Mouse (Mus musculus): ENCODE results near the gene Arl9. TPM values are rescaled to one million over a fixed set of nuclear protein-coding genes. Genes with fewer than 3 reads are reported as not detected.

Gene Arl9
- polyA plus RNA-seq (2012; ENCODE audit: low replicate concordance): not detected in 2 replicates

GRCm38 (mm10) chr5:77004051-77004821, at the start of gene Arl9:
Arl9 (plus strand) TSS chr5:77004055.

GRCm38 (mm10) chr5:76974554-76975285, 29.1 kb upstream of the Arl9 start, which contains the start of gene Srp72:
Srp72 (plus strand) TSS chr5:76974683.

GRCm38 (mm10) chr5:77015544-77016482, 12.0 kb downstream of the Arl9 start, which contains the start of gene Thegl:
Thegl (plus strand) TSS chr5:77016023.

Other genes with a start within 250 kb of the Arl9 start
- gene Aasdh, start 98.5 kb upstream of the Arl9 start, polyA plus RNA-seq (2012; ENCODE audit: low replicate concordance): 2.7 and 4.0 TPM in 2 replicates
- 8.4 and 12.2 TPM in 2 replicates for gene Paics, start 52.7 kb upstream of the Arl9 start, polyA plus RNA-seq (2012; ENCODE audit: low replicate concordance)
- gene Ppat, start 52.5 kb upstream of the Arl9 start, polyA plus RNA-seq (2012; ENCODE audit: low replicate concordance): 4.8 and 6.5 TPM in 2 replicates
- gene Srp72, start 29.4 kb upstream of the Arl9 start, polyA plus RNA-seq (2012; ENCODE audit: low replicate concordance): 27.4 and 54.1 TPM in 2 replicates
- gene Thegl, start 12.0 kb downstream of the Arl9 start, polyA plus RNA-seq (2012; ENCODE audit: low replicate concordance): 0.08 and 0.28 TPM in 2 replicates
- 12.5 and 26.2 TPM in 2 replicates for gene Hopx, start 111.1 kb downstream of the Arl9 start, polyA plus RNA-seq (2012; ENCODE audit: low replicate concordance)
- gene Spink2, start 207.4 kb downstream of the Arl9 start, polyA plus RNA-seq (2012; ENCODE audit: low replicate concordance): 0.36 TPM in 1 of 2 replicates, not detected in the other